In genomic region chr10:20668577-20668976, GRCm38 (mm10) we compare ENCODE assay signal across 21 mouse cellular contexts. TPM values are rescaled to one million over a fixed set of nuclear protein-coding genes. Genes with fewer than 3 reads are reported as not detected.
DNase-seq lines count a peak whose midpoint lies in the region; ATAC-seq and TF ChIP-seq lines count a peak whose summit lies in the region.
"Had no signal": no experiment of that assay in that cellular context is flagged by ENCODE, and none has a peak within 500 bp of the region (broad histone marks: within the 10 kb centered on the region; RNA-seq: fewer than 3 reads in every experiment).

No protein-coding gene starts in this region.

- H3K4me1 ChIP-seq in heart, embryonic 12.5 days (replicated peaks), result peaks cover 26% of the 10 kb centered on the region
- peaks cover 5% of the 10 kb centered on the region; the same call in 1 of the 2 replicates for H3K4me1 ChIP-seq in lung, postnatal 0 days (ENCODE audit: insufficient read depth, low read depth, low read length)
- H3K4me1 ChIP-seq in cortical plate, adult 2 months (ENCODE audit: control insufficient read depth, insufficient read depth, low read length), result peaks cover 5% of the 10 kb centered on the region
- H3K4me1 ChIP-seq: embryonic facial prominence, embryonic 15.5 days had no signal

- TF ChIP-seq EP300 in lung, postnatal 0 days (IDR thresholded peaks at IDR 0.05), result no peak

- no peaks in the 10 kb centered on the region for H3K27me3 ChIP-seq in heart, embryonic 12.5 days (replicated peaks)
- H3K27me3 ChIP-seq in lung, postnatal 0 days (replicated peaks; ENCODE audit: insufficient read depth, low read length), result no peaks in the 10 kb centered on the region
- H3K27me3 ChIP-seq: CH12.LX; embryonic facial prominence, embryonic 15.5 days; intestine, embryonic 15.5 days had no signal

- no peak for DNase-seq in heart, adult 9 months (ENCODE audit: low spot score in 2 of 2)
- DNase-seq in lung, postnatal 0 days (ENCODE audit: low spot score), result no peak
- DNase-seq in lung, postnatal 14 days, result no peak
- DNase-seq in brain, adult 2 months (ENCODE audit: low read depth, low spot score), result peak; percentile 33
- DNase-seq: adrenal gland, postnatal 14 days; cerebellum, adult 2 months; cerebellum, postnatal 10 days; embryo, embryonic 11 days; gastrocnemius, postnatal 10 days; heart, postnatal 10 days; heart, postnatal 4 days had no signal

- no peak for TF ChIP-seq CTCF in lung, postnatal 0 days (IDR thresholded peaks at IDR 0.05)
- no peak for TF ChIP-seq CTCF in cortical plate, adult 2 months (IDR thresholded peaks at IDR 0.05; ENCODE audit: extremely low read depth, insufficient read depth, low read length)

- H3K9me3 ChIP-seq in heart, embryonic 12.5 days (replicated peaks), result no peaks in the 10 kb centered on the region
- no peaks in the 10 kb centered on the region for H3K9me3 ChIP-seq in lung, postnatal 0 days (ENCODE audit: low read length)
- H3K9me3 ChIP-seq: embryonic facial prominence, embryonic 15.5 days; forebrain, embryonic 10.5 days; intestine, embryonic 15.5 days had no signal

- no peak overlapping the region for H3K9ac ChIP-seq in heart, embryonic 12.5 days
- no peak overlapping the region for H3K9ac ChIP-seq in lung, postnatal 0 days (replicated peaks; ENCODE audit: low read depth)
- H3K9ac ChIP-seq: embryonic facial prominence, embryonic 15.5 days; intestine, embryonic 15.5 days had no signal

- WGBS in heart, embryonic 12.5 days, result 55% methylated on average over 4 of the region's 4 CpGs
- 54% methylated on average over 4 of the region's 4 CpGs for WGBS in lung, postnatal 0 days

- no peak for ATAC-seq in heart, embryonic 12.5 days (ENCODE audit: insufficient number of reproducible peaks, low FRiP score)
- ATAC-seq in lung, postnatal 0 days, result no peak
- ATAC-seq in megakaryocyte-erythroid progenitor cell, adult 5-6 weeks (replicated peaks; ENCODE audit: low FRiP score, low TSS enrichment, poor library complexity, severe bottlenecking), result no peak
- ATAC-seq: activated CD4-positive, CD25-positive, alpha-beta regulatory T cell, adult 4 months; intestine, embryonic 15.5 days; Patski had no signal

- H3K27ac ChIP-seq in heart, embryonic 12.5 days (ENCODE audit: poor library complexity, severe bottlenecking), result peak overlapping the region; percentile 38; the same call in 1 of the 2 replicates
- H3K27ac ChIP-seq in lung, postnatal 0 days (ENCODE audit: low read length), result peak overlapping the region; percentile 33; the same call in 1 of the 2 replicates
- peak overlapping the region; percentile 33; the same call in 1 of the 2 replicates for H3K27ac ChIP-seq in cortical plate, adult 2 months (ENCODE audit: insufficient read depth, low read length)
- H3K27ac ChIP-seq: embryonic facial prominence, embryonic 15.5 days; forebrain, embryonic 10.5 days; intestine, embryonic 15.5 days had no signal

- H3K4me2 ChIP-seq in heart, embryonic 12.5 days, result no peak overlapping the region
- no peak overlapping the region for H3K4me2 ChIP-seq in lung, postnatal 0 days (replicated peaks; ENCODE audit: low read depth, low read length)
- H3K4me2 ChIP-seq: embryonic facial prominence, embryonic 15.5 days; intestine, embryonic 15.5 days had no signal

- no peaks in the 10 kb centered on the region for H3K36me3 ChIP-seq in heart, embryonic 12.5 days
- no peaks in the 10 kb centered on the region for H3K36me3 ChIP-seq in lung, postnatal 0 days (ENCODE audit: insufficient read depth, low read length)
- H3K36me3 ChIP-seq: embryonic facial prominence, embryonic 15.5 days; forebrain, embryonic 10.5 days; intestine, embryonic 15.5 days had no signal

- no peak overlapping the region for H3K4me3 ChIP-seq in heart, embryonic 12.5 days
- H3K4me3 ChIP-seq in lung, postnatal 0 days (ENCODE audit: low read depth, low read length), result no peak overlapping the region
- no peak overlapping the region for H3K4me3 ChIP-seq in cortical plate, adult 2 months (ENCODE audit: insufficient read depth, low read length)
- H3K4me3 ChIP-seq: embryonic facial prominence, embryonic 15.5 days; erythroblast, embryonic 14.5 days; forebrain, embryonic 10.5 days; intestine, embryonic 15.5 days had no signal

- TF ChIP-seq POLR2A in cortical plate, adult 2 months (IDR thresholded peaks at IDR 0.05; ENCODE audit: extremely low read depth, insufficient read depth, low read length), result no peak

RNA-seq across cellular contexts. Expression of gene Pde7b, which starts 56.3 kb away (rescaled TPM):
- 16.2 and 16.3 TPM in 2 replicates for polyA plus RNA-seq in heart, embryonic 12.5 days (2016; fragmentation: Nextera tagmentation; extraction: Ambion mirVana)
- 5.0 and 5.2 TPM in 2 replicates for polyA plus RNA-seq in lung, postnatal 0 days (2015; fragmentation: Nextera tagmentation; extraction: Ambion mirVana)
- 17.4 and 25.4 TPM in 2 replicates for polyA plus RNA-seq in cortical plate, adult 2 months (2012; rRNA removed)
- total RNA-seq in megakaryocyte-erythroid progenitor cell, adult 5-6 weeks (2014; fragmentation: Nextera tagmentation), result 2.5 TPM in 1 of 2 replicates, not detected in the other
- total RNA-seq in megakaryocyte-erythroid progenitor cell, adult 5-6 weeks (2017), result not detected in 2 replicates
- total RNA-seq: CH12.LX had no signal
- polyA plus RNA-seq: activated CD4-positive, CD25-positive, alpha-beta regulatory T cell, adult 4 months; erythroblast, embryonic 14.5 days had no signal
